Mouse (Mus musculus): Measurements from ENCODE around the gene Gm49321. TPM values are rescaled to one million over a fixed set of nuclear protein-coding genes. Genes with fewer than 3 reads are reported as not detected.

Gene Gm49321
- total and polyA plus RNA-seq, 3 experiments, result 5.3 TPM; not detected in 2

- TF ChIP-seq HCFC1 (IDR thresholded peaks at IDR 0.05; ENCODE audit: low read depth, low read length) (no peak), TCF12 (IDR thresholded peaks at IDR 0.05; ENCODE audit: low read depth, low read length) (no peak), RAD21 (IDR thresholded peaks at IDR 0.05; ENCODE audit: low read depth, low read length) (no peak), MYB (IDR thresholded peaks at IDR 0.05; ENCODE audit: low read depth, low read length) (no peak), TAL1 (IDR thresholded peaks at IDR 0.05; ENCODE audit: low read length) (no peak), POLR2A (IDR thresholded peaks at IDR 0.05; ENCODE audit: control insufficient read depth in 1 of 2, insufficient read depth in 1 of 2, low read depth in 1 of 2, low read length in 2 of 2, poor library complexity in 1 of 2) (no peak), MAZ (IDR thresholded peaks at IDR 0.05; ENCODE audit: low read depth, low read length) (no peak), ZMIZ1 (IDR thresholded peaks at IDR 0.05; ENCODE audit: low read depth, low read length) (no peak), KAT2A (conservative IDR thresholded peaks at IDR 0.05; ENCODE audit: low read depth, low read length) (no peak), MEF2A (IDR thresholded peaks at IDR 0.05; ENCODE audit: extremely low read depth, insufficient replicate concordance, low read depth, low read length, poor library complexity, severe bottlenecking) (no peak)
- Histone ChIP-seq H3K4me3 (ENCODE audit: control insufficient read depth in 1 of 2, insufficient read depth in 1 of 2, low read depth in 2 of 2, low read length in 2 of 2) (no peak overlapping the region), H3K27me3 (ENCODE audit: control insufficient read depth in 1 of 2, insufficient read depth in 2 of 2, low read length in 2 of 2) (no peaks in the 10 kb centered on the region), H3K9me3 (replicated peaks; ENCODE audit: insufficient read depth, low read length) (no peaks in the 10 kb centered on the region), H3K36me3 (ENCODE audit: control insufficient read depth in 1 of 2, insufficient read depth in 2 of 2, low read length in 2 of 2) (peaks cover 0 to 4% of the 10 kb centered on the region in 2 experiments; a peak in 2 of 4 replicates), H3K9ac (ENCODE audit: control insufficient read depth, low read depth, low read length, poor library complexity, severe bottlenecking) (no peak overlapping the region), H3K4me1 (ENCODE audit: control insufficient read depth in 1 of 2, insufficient read depth in 2 of 2, low read length in 2 of 2) (no peaks in the 10 kb centered on the region), H3K27ac (ENCODE audit: control insufficient read depth, low read depth, low read length) (no peak overlapping the region), H3K79me2 (ENCODE audit: control insufficient read depth, insufficient read depth, low read length, poor library complexity) (no peaks in the 10 kb centered on the region)
- DNase-seq (ENCODE audit: low read depth, low spot score), result no peak
These were observed 48.8 kb downstream of the Gm49321 start for GRCm38 (mm10) chr12:73986299-73986698.

- TF ChIP-seq GATA1 (IDR thresholded peaks at IDR 0.05; ENCODE audit: low read depth, low read length) (no peak), USF2 (IDR thresholded peaks at IDR 0.05; ENCODE audit: borderline replicate concordance in 1 of 2, insufficient read depth in 1 of 2, low read depth in 1 of 2, low read length in 2 of 2) (no peak), MAFK (IDR thresholded peaks at IDR 0.05; ENCODE audit: borderline replicate concordance, low read depth, low read length) (no peak), HCFC1 (IDR thresholded peaks at IDR 0.05; ENCODE audit: low read depth, low read length) (no peak), MEF2A (IDR thresholded peaks at IDR 0.05; ENCODE audit: extremely low read depth, insufficient replicate concordance, low read depth, low read length, poor library complexity, severe bottlenecking) (no peak)
- H3K27me3 ChIP-seq (ENCODE audit: control insufficient read depth in 1 of 2, insufficient read depth in 2 of 2, low read length in 2 of 2), result no peaks in the 10 kb centered on the region
- no peaks in the 10 kb centered on the region; a peak in 2 of 4 replicates for H3K36me3 ChIP-seq (ENCODE audit: control insufficient read depth in 1 of 2, insufficient read depth in 2 of 2, low read length in 2 of 2)
- H3K9ac ChIP-seq (ENCODE audit: control insufficient read depth, low read depth, low read length, poor library complexity, severe bottlenecking), result no peak overlapping the region
- no peak for DNase-seq (ENCODE audit: low read depth, low spot score)
- H3K27ac ChIP-seq (ENCODE audit: control insufficient read depth, low read depth, low read length), result no peak overlapping the region
- H3K79me2 ChIP-seq (ENCODE audit: control insufficient read depth, insufficient read depth, low read length, poor library complexity), result no peaks in the 10 kb centered on the region
- H3K9me3 ChIP-seq (replicated peaks; ENCODE audit: insufficient read depth, low read length), result no peaks in the 10 kb centered on the region
- H3K4me3 ChIP-seq (ENCODE audit: control insufficient read depth in 1 of 2, insufficient read depth in 1 of 2, low read depth in 2 of 2, low read length in 2 of 2), result no peak overlapping the region
- no peaks in the 10 kb centered on the region for H3K4me1 ChIP-seq (ENCODE audit: control insufficient read depth in 1 of 2, insufficient read depth in 2 of 2, low read length in 2 of 2)
These were observed 51.0 kb downstream of the Gm49321 start for GRCm38 (mm10) chr12:73988393-73989008.

- Histone ChIP-seq H3K4me1 (ENCODE audit: control insufficient read depth in 1 of 2, insufficient read depth in 2 of 2, low read length in 2 of 2) (no peaks in the 10 kb centered on the region), H3K36me3 (ENCODE audit: control insufficient read depth in 1 of 2, insufficient read depth in 2 of 2, low read length in 2 of 2) (no peaks in the 10 kb centered on the region; a peak in 1 of 4 replicates), H3K79me2 (ENCODE audit: control insufficient read depth, insufficient read depth, low read length, poor library complexity) (no peaks in the 10 kb centered on the region), H3K4me3 (ENCODE audit: control insufficient read depth in 1 of 2, insufficient read depth in 1 of 2, low read depth in 2 of 2, low read length in 2 of 2) (no peak overlapping the region), H3K27ac (ENCODE audit: control insufficient read depth, low read depth, low read length) (no peak overlapping the region), H3K9ac (ENCODE audit: control insufficient read depth, low read depth, low read length, poor library complexity, severe bottlenecking) (no peak overlapping the region), H3K9me3 (replicated peaks; ENCODE audit: insufficient read depth, low read length) (no peaks in the 10 kb centered on the region), H3K27me3 (ENCODE audit: control insufficient read depth in 1 of 2, insufficient read depth in 2 of 2, low read length in 2 of 2) (no peaks in the 10 kb centered on the region; a peak in 1 of 4 replicates)
- peak; percentile 71 for DNase-seq (ENCODE audit: low read depth, low spot score)
- TF ChIP-seq SIN3A (IDR thresholded peaks at IDR 0.05; ENCODE audit: low read length), result no peak
- TF ChIP-seq GABPA (IDR thresholded peaks at IDR 0.05; ENCODE audit: low read depth, low read length), result no peak
- peak; percentile 86 for TF ChIP-seq SMC3 (IDR thresholded peaks at IDR 0.05; ENCODE audit: low read depth, low read length)
- TF ChIP-seq MAX (IDR thresholded peaks at IDR 0.05; ENCODE audit: low read length), result no peak
- TF ChIP-seq TAL1 (IDR thresholded peaks at IDR 0.05; ENCODE audit: low read length), result no peak
- no peak for TF ChIP-seq RCOR1 (IDR thresholded peaks at IDR 0.05; ENCODE audit: low read depth, low read length)
- no peak for TF ChIP-seq JUND (IDR thresholded peaks at IDR 0.05; ENCODE audit: low read depth, low read length)
- no peak for TF ChIP-seq ZKSCAN1 (IDR thresholded peaks at IDR 0.05; ENCODE audit: low read depth, low read length)
- TF ChIP-seq ZMIZ1 (IDR thresholded peaks at IDR 0.05; ENCODE audit: low read depth, low read length), result no peak
- TF ChIP-seq RAD21 (IDR thresholded peaks at IDR 0.05; ENCODE audit: low read depth, low read length), result peak; percentile 57
- TF ChIP-seq UBTF (IDR thresholded peaks at IDR 0.05; ENCODE audit: borderline replicate concordance, insufficient read depth, low read depth, low read length), result no peak
- no peak for TF ChIP-seq USF2 (IDR thresholded peaks at IDR 0.05; ENCODE audit: borderline replicate concordance in 1 of 2, insufficient read depth in 1 of 2, low read depth in 1 of 2, low read length in 2 of 2)
- TF ChIP-seq POLR2AphosphoS2 (IDR thresholded peaks at IDR 0.05; ENCODE audit: low read length), result no peak
- peak; percentile 54 for TF ChIP-seq ZC3H11A (IDR thresholded peaks at IDR 0.05; ENCODE audit: low read depth, low read length)
- peak; percentile 72 to 80 (median 72) for TF ChIP-seq CTCF (IDR thresholded peaks at IDR 0.05 in 2 of 3, conservative IDR thresholded peaks at IDR 0.05 in 1 of 3; ENCODE audit: control insufficient read depth in 1 of 3, insufficient read depth in 1 of 3, low read depth in 2 of 3, low read length in 3 of 3, poor library complexity in 1 of 3, severe bottlenecking in 1 of 3)
- no peak for TF ChIP-seq POLR2A (IDR thresholded peaks at IDR 0.05; ENCODE audit: control insufficient read depth in 1 of 2, insufficient read depth in 1 of 2, low read depth in 1 of 2, low read length in 2 of 2, poor library complexity in 1 of 2)
These were observed 52.1 kb downstream of the Gm49321 start for GRCm38 (mm10) chr12:73989594-73989993.

All from MEL (cell line).